Mouse (Mus musculus) T-helper 2 cell (primary cell): ENCODE results near the gene Hhat.

Source experiments
- in situ Hi-C: fragments of 300-600 bp; cut with MboI, MseI; formaldehyde crosslinking; loops from one replicate; pipeline ENCODE4 v1.15.1; 2025; ENCODE audit warnings: high pct_unique_total_duplicates

Hhat gene

DNA sequence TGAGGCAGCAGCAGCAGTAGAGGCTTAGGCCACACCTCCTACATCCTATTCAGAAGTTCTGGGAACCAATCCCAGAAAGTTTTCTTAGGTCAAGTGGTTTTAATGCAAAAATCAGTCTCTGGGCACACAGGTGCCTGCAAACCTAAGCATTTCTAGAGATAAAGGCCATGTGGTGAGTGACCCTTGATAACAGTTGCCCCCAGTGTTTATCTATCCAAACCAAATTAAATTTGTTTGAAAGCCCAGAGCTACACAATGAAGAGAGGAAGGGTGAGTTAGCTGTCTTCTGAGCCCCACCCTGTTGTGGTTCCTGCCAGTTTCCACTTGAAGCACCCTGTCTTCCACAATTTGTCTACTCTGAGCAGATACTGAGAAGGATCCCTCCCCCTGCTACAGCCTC, 109.4 kb downstream of the Hhat start:
- in situ Hi-C loops = no loop called here

DNA sequence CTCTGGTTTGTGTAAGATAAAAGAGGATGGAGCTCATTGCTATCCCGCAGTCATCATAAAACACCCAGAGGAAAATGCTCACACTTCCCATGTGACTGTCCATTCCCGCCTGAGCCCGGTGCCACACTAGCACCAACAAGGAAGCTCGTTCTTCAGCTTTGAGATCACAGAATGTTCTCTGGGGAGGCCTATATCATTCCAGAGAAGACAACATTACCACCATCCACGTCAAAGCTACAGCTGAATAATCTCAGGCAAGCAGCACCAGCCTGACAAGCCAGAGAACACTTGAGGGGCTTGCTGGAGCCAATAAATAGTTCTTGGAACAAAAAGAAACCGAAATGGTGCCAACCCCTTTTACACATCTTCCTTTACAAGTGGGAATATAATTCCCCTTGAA, 113.6 kb downstream of the Hhat start:
- in situ Hi-C loops = no loop called here

DNA sequence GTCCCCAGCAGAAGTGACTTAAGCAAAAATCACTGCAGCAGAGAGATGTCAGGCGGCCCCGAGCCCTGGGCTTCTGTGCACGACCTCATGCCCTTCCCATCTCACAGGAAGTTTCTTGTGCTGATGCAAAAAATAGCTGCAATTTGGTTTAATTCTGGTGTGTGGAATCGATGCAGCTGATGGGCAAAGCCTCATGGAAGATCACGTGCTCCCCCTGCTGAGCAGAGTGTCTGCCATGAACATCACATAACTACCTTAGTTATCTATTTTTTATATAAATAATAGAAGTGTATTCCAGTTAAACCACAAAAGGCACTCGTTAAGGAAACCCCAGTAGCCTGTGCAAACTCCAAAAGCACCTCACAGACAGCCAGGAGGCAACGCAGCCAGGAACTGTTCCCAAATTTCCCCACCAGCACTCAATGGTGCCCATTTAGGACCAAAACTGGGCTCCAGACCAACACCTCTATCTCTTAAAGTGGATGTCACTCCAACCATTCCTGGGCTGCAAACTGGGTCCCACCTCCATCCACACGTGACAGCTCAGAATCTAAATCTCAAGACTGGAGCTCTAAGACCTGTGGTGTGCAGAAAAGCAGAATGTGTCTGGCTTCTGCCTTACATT, 118.9 kb downstream of the Hhat start:
- in situ Hi-C loops = no loop called here

DNA sequence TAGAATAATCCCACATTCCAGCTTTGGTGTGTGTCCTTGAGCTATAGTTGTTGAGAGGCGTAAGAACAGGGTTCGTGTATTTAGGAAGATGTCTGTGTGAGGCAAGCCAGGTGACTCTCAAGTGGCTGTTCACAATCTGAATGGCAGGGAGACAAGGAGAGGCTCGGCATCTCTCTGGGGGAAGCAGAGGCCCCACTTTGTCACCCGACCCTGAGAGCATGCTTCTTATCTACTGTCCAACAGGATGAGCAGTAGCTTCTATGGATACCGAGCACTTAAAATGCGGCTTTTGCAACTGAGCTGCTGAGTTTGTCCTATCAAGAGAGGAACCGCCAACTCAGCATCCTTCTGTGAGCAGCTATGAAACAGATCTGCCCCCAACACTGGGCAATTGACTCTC, 120.4 kb downstream of the Hhat start:
- in situ Hi-C loops = no loop called here

DNA sequence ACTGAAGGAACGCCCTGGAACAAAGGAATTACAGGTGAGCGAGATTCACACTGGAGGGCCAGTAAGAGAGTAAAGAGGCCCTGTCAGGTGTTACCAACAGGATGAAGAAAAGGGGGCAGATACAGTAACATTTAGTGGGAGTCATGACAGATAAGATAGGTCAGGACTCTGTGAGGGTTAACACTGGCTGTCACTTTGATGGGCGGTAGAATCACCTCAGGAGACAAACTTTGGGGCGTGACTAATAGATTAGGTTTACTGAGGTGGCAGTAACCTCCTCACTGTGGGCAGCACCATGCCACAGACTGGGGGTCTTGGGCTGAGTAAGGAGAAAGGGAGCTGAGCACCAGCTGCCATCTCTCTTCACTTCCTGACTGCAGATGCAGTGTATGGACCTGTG, 121.0 kb downstream of the Hhat start:
- in situ Hi-C loops = no loop called here

DNA sequence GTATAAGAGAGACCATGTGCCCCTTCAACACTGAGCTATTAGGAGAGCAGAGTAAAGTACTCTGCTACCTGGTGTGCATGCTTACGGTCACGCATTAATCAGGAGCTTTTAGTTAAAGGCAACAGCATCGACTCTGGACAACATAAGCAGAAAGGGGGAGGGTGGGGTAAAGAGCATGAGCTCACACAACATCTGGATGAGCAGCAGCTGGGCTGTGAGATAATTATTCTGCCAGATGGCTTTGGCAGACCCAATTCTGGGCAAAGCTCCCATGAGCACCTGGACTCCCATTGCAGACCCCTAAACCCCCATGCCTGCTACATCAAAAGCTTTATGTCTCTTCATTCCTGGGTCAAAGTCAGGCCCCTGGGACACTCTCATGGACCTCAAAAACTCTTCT, 121.8 kb downstream of the Hhat start:
- in situ Hi-C loops = no loop called here

DNA sequence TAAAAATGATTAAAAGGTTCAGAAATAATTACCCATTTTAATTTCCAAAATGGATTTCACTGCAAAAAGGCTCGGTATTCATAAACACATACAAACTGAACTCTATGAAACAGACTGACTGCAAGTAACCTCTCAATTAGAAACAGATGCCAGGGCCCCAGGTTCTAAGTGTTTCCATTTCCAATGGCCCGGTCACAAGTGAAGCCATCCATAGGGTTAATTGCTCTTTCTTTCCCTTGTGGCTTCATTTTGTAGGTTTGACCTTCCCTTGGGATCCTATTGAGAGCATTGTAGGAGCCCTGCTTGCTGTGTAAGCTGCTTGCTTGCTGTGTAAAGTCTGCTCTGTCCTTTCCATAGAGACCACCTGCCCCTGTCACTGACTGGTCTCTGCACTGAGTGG, 123.7 kb downstream of the Hhat start:
- in situ Hi-C loops = no loop called here

DNA sequence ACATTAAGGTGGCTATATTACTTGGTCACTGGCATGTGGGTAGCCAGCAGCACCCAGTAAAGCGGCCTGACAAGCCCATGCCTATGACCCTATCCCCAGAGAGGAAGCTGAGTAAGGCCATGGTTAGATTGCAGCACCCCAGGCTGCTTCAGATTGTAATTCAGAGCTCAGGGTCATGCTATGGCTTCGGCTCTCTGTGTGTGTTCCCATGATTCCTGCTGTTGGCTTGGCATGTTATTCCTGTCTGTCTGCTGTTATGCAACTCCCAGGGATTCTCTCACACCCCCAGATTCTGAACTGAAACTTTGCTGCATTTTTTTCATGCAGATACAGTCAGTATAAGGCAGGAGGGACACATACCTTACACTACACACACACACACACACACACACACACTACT, 128.9 kb downstream of the Hhat start:
- in situ Hi-C loops = no loop called here

DNA sequence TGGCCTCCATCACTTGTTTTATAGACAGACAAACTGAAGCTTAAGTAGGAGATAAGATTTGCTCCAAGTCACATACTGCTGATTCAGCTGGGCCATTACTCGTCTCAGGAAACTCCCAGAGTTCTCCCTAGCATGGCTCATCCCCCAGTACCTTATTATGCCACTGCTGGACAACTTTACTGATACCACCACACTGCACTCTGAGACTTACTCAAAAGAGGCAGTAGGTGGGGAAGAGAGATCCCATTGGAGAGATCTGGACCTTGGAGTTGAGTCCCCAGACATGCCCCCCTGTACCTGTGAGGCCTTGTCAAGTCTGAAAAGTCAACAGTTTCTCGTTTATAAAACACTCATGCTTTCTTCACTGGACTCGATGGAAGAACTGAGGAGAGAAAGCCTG, 131.8 kb downstream of the Hhat start:
- in situ Hi-C loops = no loop called here

DNA sequence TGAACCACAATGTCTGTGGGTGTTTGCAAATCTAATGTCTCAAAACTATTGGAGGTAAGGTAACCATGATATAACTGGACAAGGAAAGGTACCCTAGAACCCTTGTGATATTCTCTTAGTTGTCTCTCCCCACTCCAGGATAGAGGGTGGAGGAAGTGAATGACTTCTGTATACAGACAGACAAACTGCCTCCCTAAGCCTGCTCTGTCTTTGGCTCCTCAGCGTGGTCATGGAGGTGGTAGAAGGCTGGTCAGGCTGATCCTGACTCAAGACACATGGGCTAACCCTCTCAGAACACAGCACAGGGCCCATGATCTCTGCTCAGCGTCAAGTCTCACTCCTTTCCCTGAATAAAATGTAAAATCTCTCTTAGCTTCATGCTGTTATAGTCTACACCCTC, 149.2 kb downstream of the Hhat start:
- in situ Hi-C loops = no loop called here

DNA sequence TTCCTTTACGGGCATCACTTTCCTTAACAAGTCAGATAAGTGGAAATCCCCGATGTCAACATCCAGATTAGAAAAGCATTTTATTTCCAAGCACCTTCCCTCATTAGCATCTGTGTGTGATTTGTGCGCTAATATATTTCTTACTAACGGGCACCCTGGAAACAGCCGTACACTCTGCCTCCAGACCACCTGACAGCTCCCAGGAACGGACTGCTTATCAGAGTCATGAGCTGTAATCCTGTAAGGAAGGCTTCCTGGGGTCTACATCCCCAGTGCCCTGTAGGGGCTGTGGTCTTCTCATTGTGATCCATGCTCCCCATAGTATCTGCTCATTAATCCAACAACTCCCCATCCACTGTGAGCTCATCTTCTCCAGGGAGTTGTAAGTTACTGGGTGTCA, 157.8 kb downstream of the Hhat start:
- in situ Hi-C loops = no loop called here

DNA sequence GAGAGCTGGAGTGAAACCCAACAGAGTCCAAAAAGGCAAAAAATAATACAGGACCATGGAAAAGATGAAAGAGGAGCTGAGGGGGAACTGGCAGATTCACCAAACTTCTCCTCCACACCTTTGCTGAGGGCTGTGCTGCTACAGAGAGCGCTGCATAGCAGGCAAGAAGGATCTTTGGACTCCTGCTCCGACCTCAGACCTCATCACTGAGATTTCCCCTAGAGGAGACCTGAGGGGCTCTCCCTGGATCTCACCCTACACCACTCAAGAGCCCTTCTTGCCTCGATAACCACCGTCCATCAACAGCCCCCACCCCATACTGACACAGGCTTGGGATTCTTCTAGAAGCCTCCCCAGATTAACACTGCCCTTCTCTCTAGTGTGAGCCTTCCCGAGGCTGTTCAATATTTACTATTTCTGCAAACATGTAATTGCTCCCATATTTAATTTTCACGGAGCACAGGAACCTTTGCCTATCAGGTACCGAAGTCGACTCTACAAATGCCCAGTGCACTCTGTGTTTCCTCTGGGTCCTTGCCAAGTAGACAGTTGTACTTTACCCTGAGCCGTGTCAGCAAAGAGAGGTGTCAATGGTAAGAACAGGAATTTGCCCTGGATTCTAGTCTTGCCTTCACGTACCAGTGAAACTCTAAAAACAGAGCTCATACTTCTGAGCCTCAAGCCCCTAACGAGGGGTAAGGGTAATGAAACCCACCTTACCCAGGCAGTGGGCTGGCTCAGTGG, 158.9 kb downstream of the Hhat start:
- in situ Hi-C loops = no loop called here

DNA sequence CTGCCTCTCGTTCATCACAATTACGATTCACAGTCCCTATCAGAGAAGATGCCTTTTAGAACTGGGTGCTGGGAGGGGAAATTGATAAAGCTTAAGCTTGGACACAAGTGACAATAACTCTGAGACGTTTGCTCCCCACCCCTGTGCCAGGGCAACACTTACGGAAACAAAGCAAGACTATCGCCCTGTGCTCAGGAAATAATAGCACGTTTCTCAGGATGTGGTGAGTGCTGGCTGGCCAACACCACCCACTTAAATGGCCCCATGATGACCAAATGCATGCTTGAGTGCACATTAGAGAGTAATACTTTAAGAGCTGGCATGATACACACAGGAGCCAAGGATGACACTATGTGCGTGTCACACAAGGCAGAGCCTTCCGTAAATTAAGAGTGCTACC, 164.1 kb downstream of the Hhat start:
- in situ Hi-C loops = no loop called here

DNA sequence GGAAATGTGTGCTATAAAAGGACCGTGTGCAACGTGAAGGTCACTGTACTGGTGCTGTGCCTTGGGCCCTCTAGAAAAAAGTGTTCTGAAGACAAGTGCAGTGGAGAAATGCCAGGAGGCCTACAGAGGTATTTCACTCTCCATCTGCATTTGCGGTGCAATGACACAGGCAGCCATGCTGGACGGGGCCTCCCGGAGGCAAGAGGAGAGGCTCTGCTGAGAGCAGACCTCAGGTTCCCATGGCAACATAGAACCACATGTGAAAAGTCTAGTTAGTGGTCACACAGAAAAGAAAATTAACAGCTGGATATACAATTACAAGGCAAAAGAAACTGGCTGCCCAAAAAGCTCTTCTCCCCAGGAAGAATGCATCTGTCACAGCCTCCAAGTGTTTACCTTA, 166.6 kb downstream of the Hhat start:
- in situ Hi-C loops = loop anchor here (5.0 kb wide), 1 partner anchor 412 kb away; the partner anchor contains the start of gene Kcnh1

DNA sequence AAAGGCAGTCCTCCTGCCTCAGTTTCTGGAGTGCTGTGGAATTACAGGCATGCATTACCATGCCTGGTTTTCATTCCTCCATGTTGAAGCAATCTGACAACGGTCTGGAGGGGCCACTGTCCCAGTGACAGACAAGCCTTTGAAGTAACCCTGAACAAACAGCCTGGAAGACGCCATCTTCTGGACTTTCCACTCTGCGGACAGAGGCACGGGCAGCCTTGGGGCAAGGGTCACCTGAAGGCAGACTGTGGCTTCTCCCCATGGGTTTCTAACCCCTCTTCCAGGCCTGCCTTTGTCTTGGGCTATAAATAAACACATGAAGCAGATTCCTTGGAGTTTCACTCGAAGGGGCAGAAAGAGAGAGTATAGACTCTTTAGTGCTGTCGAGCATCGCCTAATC, 167.5 kb downstream of the Hhat start:
- in situ Hi-C loops = loop anchor here (5.0 kb wide), 1 partner anchor 411 kb away; the partner anchor contains the start of gene Kcnh1

DNA sequence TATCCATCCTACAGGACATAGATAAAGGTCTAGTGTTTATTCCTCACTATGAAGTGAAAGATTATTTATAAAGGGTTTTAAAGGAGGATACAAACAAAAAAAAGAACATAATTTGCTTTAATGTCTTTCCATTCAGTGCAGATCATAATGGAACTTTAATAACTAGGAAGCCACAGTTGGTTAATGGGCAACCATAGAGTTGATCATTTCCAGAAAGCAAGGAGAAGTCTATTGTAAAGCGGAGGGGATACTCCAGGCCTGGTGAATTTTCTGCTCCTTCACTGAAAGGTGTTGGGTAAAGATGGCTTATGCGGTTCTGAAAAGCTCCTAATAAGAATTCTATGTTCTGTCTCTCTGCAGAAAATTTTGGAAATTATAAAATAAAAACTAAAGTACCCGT, 169.8 kb downstream of the Hhat start:
- in situ Hi-C loops = loop anchor here (5.0 kb wide), 1 partner anchor 409 kb away; the partner anchor contains the start of gene Kcnh1

DNA sequence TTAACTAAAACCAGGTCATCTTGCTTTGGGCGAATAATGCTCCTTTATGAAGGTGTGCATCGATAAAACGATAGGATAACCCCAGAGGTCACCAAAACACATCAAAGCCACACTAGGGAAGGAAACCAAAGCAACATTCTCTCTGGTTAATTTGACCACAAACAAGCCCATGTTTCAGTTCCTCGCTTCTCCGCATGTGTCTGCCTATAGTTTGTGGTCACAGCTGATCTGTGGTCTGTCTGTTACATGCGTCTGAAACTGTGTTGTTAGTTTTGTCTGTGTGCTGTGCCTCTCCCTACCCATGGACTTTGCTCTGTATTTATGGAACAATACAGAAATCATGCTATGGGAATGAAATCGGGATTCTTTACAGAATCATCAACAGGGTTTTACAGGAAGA, 171.3 kb downstream of the Hhat start:
- in situ Hi-C loops = loop anchor here (5.0 kb wide), 1 partner anchor 407 kb away; the partner anchor contains the start of gene Kcnh1

DNA sequence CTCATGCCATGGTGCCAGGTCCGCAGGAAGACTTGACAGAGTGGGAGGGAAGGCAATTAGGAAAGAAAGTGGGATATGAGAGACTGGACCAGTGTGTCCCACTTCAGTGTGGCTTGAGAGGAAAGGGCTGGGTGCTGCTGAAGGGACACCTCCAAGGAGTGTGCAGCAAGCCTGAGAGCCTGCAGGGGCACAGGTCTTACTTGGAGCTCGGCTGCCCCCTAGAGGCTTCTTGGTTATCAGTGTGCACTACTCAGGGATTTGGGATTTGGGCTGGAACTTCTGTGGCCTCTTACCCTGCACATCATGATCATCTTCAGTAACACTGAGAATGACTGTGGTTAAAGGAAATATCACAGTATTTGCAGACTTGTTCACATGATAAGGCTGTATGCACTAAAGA, 172.6 kb downstream of the Hhat start:
- in situ Hi-C loops = no loop called here

DNA sequence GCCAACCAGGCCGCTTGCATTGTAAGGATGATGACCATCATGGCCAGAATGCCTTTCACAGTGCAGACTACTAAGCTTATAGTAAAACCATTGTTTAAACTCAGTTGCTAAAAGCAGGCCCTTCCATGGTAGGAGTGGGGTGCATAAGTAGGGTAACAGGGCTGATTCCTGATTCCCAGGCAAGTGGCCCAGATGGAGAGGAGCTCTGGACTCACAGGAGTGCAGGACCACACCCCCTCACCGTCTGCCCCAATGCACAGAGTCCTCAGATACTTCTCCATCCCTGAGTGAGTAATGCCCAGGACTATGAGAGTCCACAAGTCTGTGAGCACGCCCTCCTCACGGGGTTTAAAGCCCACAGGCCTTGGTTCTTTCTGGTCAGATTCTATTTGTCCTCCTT, 175.6 kb downstream of the Hhat start:
- in situ Hi-C loops = no loop called here

DNA sequence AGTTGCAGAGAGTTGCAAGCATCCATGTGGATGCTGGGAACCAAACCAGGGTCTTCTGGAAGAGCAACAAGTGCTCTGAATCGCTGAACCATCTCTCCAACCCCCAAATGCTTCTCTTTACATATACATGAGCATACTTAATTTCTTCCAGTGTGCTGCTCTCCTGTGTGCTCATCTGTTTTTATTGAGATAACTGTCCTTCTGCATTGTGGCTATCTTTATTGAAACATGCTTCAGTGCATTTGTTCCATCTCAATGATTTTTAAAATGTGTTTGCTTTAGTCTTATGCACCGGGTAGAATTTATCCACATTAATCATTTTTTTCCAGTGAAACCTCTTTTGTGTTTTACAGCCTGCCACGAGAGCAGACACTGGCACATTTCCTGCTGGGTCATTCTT, 177.5 kb downstream of the Hhat start:
- in situ Hi-C loops = no loop called here

DNA sequence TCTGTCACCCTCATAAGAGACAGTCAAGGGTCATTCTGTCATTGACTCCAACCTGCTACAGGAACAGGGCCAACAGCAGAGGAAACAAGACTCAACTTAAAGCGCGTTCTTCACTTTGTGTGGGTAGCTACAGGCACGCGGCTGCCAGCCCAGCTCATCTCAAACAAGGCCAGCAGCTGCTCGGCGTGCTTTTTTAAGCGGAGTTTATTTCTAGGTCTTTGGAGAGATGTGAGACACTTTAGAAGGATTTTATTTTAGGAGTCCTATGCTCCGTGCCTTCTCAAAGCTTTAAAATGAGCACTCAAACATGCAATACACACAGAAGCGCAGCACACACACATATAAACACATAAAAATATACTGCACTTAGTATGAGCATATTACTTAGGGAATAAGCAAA, 183.6 kb downstream of the Hhat start:
- in situ Hi-C loops = loop anchor here (5.0 to 10.0 kb wide), 2 partner anchors 150 to 253 kb away; no protein-coding TSS in a partner anchor

DNA sequence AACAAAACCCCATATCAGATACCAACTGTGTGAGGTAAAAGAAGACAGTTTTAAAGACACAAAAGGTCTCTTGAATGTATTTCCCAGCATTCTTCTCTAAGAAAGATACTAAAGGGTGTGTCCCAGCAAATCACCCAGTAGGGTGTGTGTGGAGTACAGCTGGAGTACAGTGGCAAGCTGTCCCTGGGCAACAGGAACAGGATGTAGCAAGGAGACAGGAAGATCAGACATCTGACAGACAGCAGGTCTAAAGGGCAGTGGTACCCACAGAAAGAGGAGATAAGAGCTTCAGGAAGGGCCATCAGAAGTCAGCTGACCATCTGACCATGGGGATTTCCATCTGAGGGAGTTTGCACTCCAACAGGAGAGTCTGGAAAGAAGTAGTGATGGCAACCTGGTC, 185.7 kb downstream of the Hhat start:
- in situ Hi-C loops = loop anchor here (5.0 to 10.0 kb wide), 2 partner anchors 148 to 250 kb away; no protein-coding TSS in a partner anchor

DNA sequence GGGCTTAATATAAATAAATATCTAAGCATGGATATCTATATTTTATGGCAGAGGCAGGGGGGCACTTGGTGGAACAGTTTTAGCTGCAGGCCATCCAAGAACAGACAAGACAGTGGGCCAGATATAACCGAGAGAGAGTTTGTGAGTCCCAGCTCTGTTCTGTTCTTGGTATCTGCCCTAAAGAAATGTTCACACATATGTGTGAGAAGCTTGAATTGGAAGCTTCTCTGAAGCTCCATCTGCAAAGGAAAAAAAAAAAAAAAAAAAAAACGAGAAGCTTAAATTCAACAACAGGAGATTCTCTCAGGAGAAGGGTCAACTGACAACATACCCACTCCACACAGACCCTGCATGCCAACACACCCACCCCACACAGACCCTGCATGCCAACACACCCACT, 188.1 kb downstream of the Hhat start:
- in situ Hi-C loops = loop anchor here (10.0 kb wide), 1 partner anchor 248 kb away; no protein-coding TSS in a partner anchor
